Mouse (Mus musculus) CH12.LX (cell line): ENCODE data around the gene Zbtb33. TPM values are rescaled to one million over a fixed set of nuclear protein-coding genes. Genes with fewer than 3 reads are reported as not detected.
"Not testable (repeated sequence)": the region's sequence is repeated elsewhere in the genome, so short reads cannot be mapped to it uniquely, and the experiment has no call there.

Experiments used
- DNase-seq: peaks from one replicate; pipeline ENCODE4 v3.0.0-alpha.2; 2013; ENCODE audit errors: extremely low read depth
- H3K27ac ChIP-seq: 2 replicates; pipeline ENCODE4 v1.5.1; 2012; ENCODE audit warnings: low read depth, mild to moderate bottlenecking, control low read depth, moderate library complexity; ENCODE audit not compliant: insufficient read depth
- H3K27me3 ChIP-seq: replicated peaks from 2 replicates; pipeline ENCODE3; 2012; ENCODE audit warnings: inconsistent platforms
- H3K36me3 ChIP-seq, 2 experiments: replicated peaks in 1 of 2; 2 replicates each; pipeline versions ENCODE3 to v1.6.1; 2012; ENCODE audit warnings: inconsistent platforms in 1 of 2, low read length in 1 of 2, mild to moderate bottlenecking in 1 of 2, mixed read lengths in 1 of 2, moderate library complexity in 1 of 2; ENCODE audit not compliant: control insufficient read depth in 1 of 2, insufficient read depth in 1 of 2
- H3K4me1 ChIP-seq, 2 experiments: 2 replicates each; pipeline ENCODE4 v1.6.1; 2012; ENCODE audit warnings: inconsistent platforms in 1 of 2, moderate library complexity in 1 of 2; ENCODE audit not compliant: insufficient read depth in 2 of 2, control insufficient read depth in 1 of 2
- H3K4me2 ChIP-seq: 2 replicates; pipeline ENCODE4 v1.6.1; 2012; ENCODE audit warnings: low read depth, mild to moderate bottlenecking, control low read depth; ENCODE audit not compliant: poor library complexity, insufficient read depth, severe bottlenecking
- H3K4me3 ChIP-seq, 3 experiments: fragments of 150-350 bp in 1 of 3; sonication (generic) in 1 of 3; replicated peaks in 1 of 3; 2 replicates each; pipeline versions ENCODE3 to v1.5.1; 2011 to 2012; ENCODE audit warnings: low read depth in 2 of 3, low read length in 2 of 3, mild to moderate bottlenecking in 2 of 3, moderate library complexity in 2 of 3, control low read depth in 1 of 3, improper control_type of control experiment in 1 of 3, inconsistent platforms in 1 of 3, mixed read lengths in 1 of 3; ENCODE audit not compliant: poor library complexity in 1 of 3
- H3K79me2 ChIP-seq: replicated peaks from 2 replicates; pipeline ENCODE4 v1.6.1; 2012; ENCODE audit warnings: mild to moderate bottlenecking, moderate library complexity; ENCODE audit not compliant: control insufficient read depth, poor library complexity, insufficient read depth, severe bottlenecking; ENCODE audit errors: extremely low read depth
- H3K9ac ChIP-seq: 2 replicates; pipeline ENCODE4 v1.6.1; 2012; ENCODE audit warnings: low read depth, mild to moderate bottlenecking, control low read depth, moderate library complexity; ENCODE audit not compliant: insufficient read depth
- H3K9me3 ChIP-seq: replicated peaks from 2 replicates; pipeline ENCODE3; 2012; ENCODE audit warnings: low read length, inconsistent platforms, mixed read lengths
- CTCF ChIP-seq, 2 experiments: IDR thresholded peaks in 1 of 2; conservative IDR thresholded peaks in 1 of 2; 2 replicates each; pipeline ENCODE4 v1.5.1; 2011 to 2012; ENCODE audit warnings: low read depth in 2 of 2, low read length in 2 of 2, improper control_type of control experiment in 1 of 2, inconsistent platforms in 1 of 2, mild to moderate bottlenecking in 1 of 2, moderate library complexity in 1 of 2
- IRF4 ChIP-seq: IDR thresholded peaks from 2 replicates; pipeline ENCODE4 v1.6.1; 2014; ENCODE audit warnings: low read depth, mild to moderate bottlenecking, inconsistent platforms, low read length, improper control_type of control experiment
- NRF1 ChIP-seq: IDR thresholded peaks from 2 replicates; pipeline ENCODE4 v1.6.1; 2014; ENCODE audit warnings: low read depth, mild to moderate bottlenecking, inconsistent platforms, low read length, improper control_type of control experiment, moderate library complexity
- RAD21 ChIP-seq: IDR thresholded peaks from 2 replicates; pipeline ENCODE4 v1.6.1; 2011; ENCODE audit warnings: low read depth, mild to moderate bottlenecking, low read length, improper control_type of control experiment, moderate library complexity
- SMC3 ChIP-seq: IDR thresholded peaks from 2 replicates; pipeline ENCODE4 v1.6.1; 2011; ENCODE audit warnings: low read depth, low read length, improper control_type of control experiment
- dilution Hi-C: fragments of 300-500 bp; cut with MboI; formaldehyde crosslinking; loops from 2 replicates; pipeline ENCODE4 v1.14.3; 2020; ENCODE audit warnings: low sequenced_read_pairs; ENCODE audit not compliant: extremely low pct_unique_long_range_greater_than_20kb, extremely low pct_ligation_motif_present
- in situ Hi-C: fragments of 300-500 bp; cut with MboI; formaldehyde crosslinking; loops from 3 replicates; pipeline ENCODE4 v1.14.3; 2019; ENCODE audit warnings: low sequenced_read_pairs, low pct_ligation_motif_present, low pct_unique_long_range_greater_than_20kb, mixed read lengths
- polyA plus RNA-seq: library from polyadenylated mRNA; unstranded; fragments of >175 nt; gene quantifications from 2 replicates; pipeline ENCODE4 v1.2.1, GENCODE M21; 2012; ENCODE audit warnings: low read depth; ENCODE audit not compliant: insufficient read length
- total RNA-seq, 2 experiments: library from RNA; depleted of rRNA; stranded (reverse); fragments of 300-350 nt in 1 of 2; fragments of >200 nt in 1 of 2; gene quantifications; 2 replicates each; pipeline ENCODE4 v1.2.3; 2012 to 2014

Zbtb33 gene
- total and polyA plus RNA-seq, 3 experiments: 10.7 to 25.0 (median 14.0) TPM

- Histone ChIP-seq H3K27me3 (no peaks in the 10 kb centered on the region), H3K9ac (no peak overlapping the region), H3K36me3 (no peaks in the 10 kb centered on the region), H3K9me3 (no peaks in the 10 kb centered on the region), H3K27ac (no peak overlapping the region), H3K4me3 (no peak overlapping the region), H3K4me2 (no peak overlapping the region), H3K4me1 (peaks cover 10 to 21% of the 10 kb centered on the region in 2 experiments), H3K79me2 (no peaks in the 10 kb centered on the region)
- DNase-seq: no peak
- no peak for TF ChIP-seq CTCF (conservative IDR thresholded peaks at IDR 0.05 in 1 of 2, IDR thresholded peaks at IDR 0.05 in 1 of 2; ENCODE audit: low read depth in 2 of 2, low read length in 2 of 2)
- peak; percentile 64 for TF ChIP-seq NRF1
- in situ Hi-C loops (no loop called here), dilution Hi-C loops (no loop called here)
These were observed 23.5 kb upstream of the Zbtb33 start for GRCm38 (mm10) chrX:38166064-38166463.

DNA sequence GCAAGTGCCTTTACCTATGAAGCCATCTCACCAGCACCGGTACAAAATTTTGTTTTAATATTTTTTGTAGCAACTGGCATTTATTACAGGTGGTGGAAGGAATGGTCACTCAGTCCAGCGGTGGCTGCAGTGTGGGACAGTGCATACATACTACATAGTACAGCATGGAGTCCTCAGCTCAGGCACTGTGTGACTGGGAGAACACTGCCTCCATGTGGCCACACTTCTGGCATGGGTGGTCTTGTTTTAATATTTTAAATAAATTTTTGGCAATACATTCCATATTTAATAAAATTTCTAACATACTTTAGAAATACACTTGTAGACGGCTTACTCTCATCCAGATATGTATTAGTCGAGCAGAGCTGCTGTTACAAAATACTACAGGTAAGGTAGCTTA, 23.0 kb upstream of the Zbtb33 start:
- Histone ChIP-seq H3K9me3 (no peaks in the 10 kb centered on the region), H3K4me3 (no peak overlapping the region), H3K36me3 (no peaks in the 10 kb centered on the region), H3K9ac (no peak overlapping the region), H3K4me2 (no peak overlapping the region), H3K27me3 (no peaks in the 10 kb centered on the region), H3K4me1 (peaks cover 10 to 17% of the 10 kb centered on the region in 2 experiments), H3K27ac (no peak overlapping the region), H3K79me2 (no peaks in the 10 kb centered on the region)
- no peak for DNase-seq
- no peak for TF ChIP-seq IRF4
- TF ChIP-seq SMC3: peak; percentile 54
- peak in 1 of 2 experiments; percentile 59; a peak in 2 of 4 replicates for TF ChIP-seq CTCF (conservative IDR thresholded peaks at IDR 0.05 in 1 of 2, IDR thresholded peaks at IDR 0.05 in 1 of 2; ENCODE audit: low read depth in 2 of 2, low read length in 2 of 2)
- peak; percentile 57 for TF ChIP-seq RAD21
- dilution Hi-C loops: no loop called here
- in situ Hi-C loops: no loop called here

DNA sequence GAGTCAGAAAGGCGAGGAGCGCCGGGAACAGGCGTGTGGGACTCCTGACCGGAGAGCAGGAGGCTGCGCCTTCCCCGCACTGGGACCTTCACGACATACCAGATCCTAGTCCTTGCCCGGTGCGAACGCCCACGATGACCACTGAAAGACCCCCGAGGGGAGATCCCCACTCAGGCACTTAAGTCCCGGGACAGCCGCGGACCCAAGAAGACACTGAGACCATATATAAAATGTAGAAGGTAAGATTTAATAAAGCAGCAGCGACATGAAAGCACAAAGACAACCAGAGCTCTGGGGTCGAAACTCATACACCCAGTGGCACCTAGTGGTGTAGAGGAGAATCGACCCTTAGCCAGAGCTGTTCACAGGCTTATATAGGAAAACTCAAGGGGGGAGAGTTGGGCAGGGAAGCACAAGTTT, 9.7 kb upstream of the Zbtb33 start:
- H3K27ac ChIP-seq, H3K4me2 ChIP-seq, DNase-seq, H3K27me3 ChIP-seq, dilution Hi-C loops, H3K9me3 ChIP-seq, H3K79me2 ChIP-seq, H3K36me3 ChIP-seq, H3K4me3 ChIP-seq, H3K9ac ChIP-seq: not testable (repeated sequence)
- TF ChIP-seq RAD21: peak; percentile 49
- TF ChIP-seq CTCF (conservative IDR thresholded peaks at IDR 0.05 in 1 of 2, IDR thresholded peaks at IDR 0.05 in 1 of 2; ENCODE audit: low read depth in 2 of 2, low read length in 2 of 2): peak; percentile 5 to 58; a peak in 2 of 4 replicates
- peak; percentile 34 for TF ChIP-seq SMC3
- H3K4me1 ChIP-seq: peaks cover 0 to 14% of the 10 kb centered on the region in 2 experiments; a peak in 2 of 4 replicates
- in situ Hi-C loops: loop anchor here (10.0 kb wide), 2 partner anchors 55 to 95 kb away; partner anchors contain the start of gene Rhox11
